Mouse (Mus musculus): Measurements from ENCODE around the gene Asb7. TPM values are rescaled to one million over a fixed set of nuclear protein-coding genes. Genes with fewer than 3 reads are reported as not detected.

The Asb7 gene
- polyA plus RNA-seq, 1 experiment from 2014 or later = 10.6 TPM

- peak overlapping the region in 1 of 2 experiments; percentile 49; a peak in 2 of 4 replicates for H3K27ac ChIP-seq (replicated peaks in 1 of 2; ENCODE audit: control insufficient read depth in 1 of 2, insufficient read depth in 1 of 2, low read depth in 2 of 2, low read length in 2 of 2)
- no peaks in the 10 kb centered on the region for H3K27me3 ChIP-seq (ENCODE audit: control insufficient read depth, insufficient read depth, low read length)
- peak overlapping the region; percentile 82 for H3K9ac ChIP-seq (ENCODE audit: low read length)
- H3K36me3 ChIP-seq (ENCODE audit: control insufficient read depth, insufficient read depth, low read length) = peaks cover 18% of the 10 kb centered on the region
- H3K4me2 ChIP-seq (ENCODE audit: low read length) = peak overlapping the region; percentile 87
- ATAC-seq (ENCODE audit: insufficient number of reproducible peaks, insufficient read depth, low FRiP score, low read depth) = no peak
- H3K4me1 ChIP-seq (ENCODE audit: control insufficient read depth in 2 of 2, insufficient read depth in 2 of 2, low read length in 2 of 2) = peaks cover 4 to 12% of the 10 kb centered on the region in 2 experiments; a peak in 3 of 4 replicates
- no peaks in the 10 kb centered on the region for H3K9me3 ChIP-seq (ENCODE audit: control insufficient read depth, low read length)
- 0% methylated on average over 5 of the region's 5 CpGs for WGBS
- peak overlapping the region; percentile 68 to 69 for H3K4me3 ChIP-seq (ENCODE audit: control insufficient read depth in 1 of 2, insufficient read depth in 1 of 2, low read depth in 1 of 2, low read length in 2 of 2)
These were observed 675 bp downstream of the Asb7 start for GRCm38 (mm10) chr7:66688721-66689120.

- Histone ChIP-seq H3K27ac (replicated peaks in 1 of 2; ENCODE audit: control insufficient read depth in 1 of 2, insufficient read depth in 1 of 2, low read depth in 2 of 2, low read length in 2 of 2) (no peak overlapping the region), H3K36me3 (ENCODE audit: control insufficient read depth, insufficient read depth, low read length) (peaks cover 82% of the 10 kb centered on the region), H3K9ac (ENCODE audit: low read length) (no peak overlapping the region), H3K4me2 (ENCODE audit: low read length) (no peak overlapping the region), H3K4me3 (ENCODE audit: control insufficient read depth in 1 of 2, insufficient read depth in 1 of 2, low read depth in 1 of 2, low read length in 2 of 2) (no peak overlapping the region), H3K4me1 (ENCODE audit: control insufficient read depth in 2 of 2, insufficient read depth in 2 of 2, low read length in 2 of 2) (no peaks in the 10 kb centered on the region), H3K27me3 (ENCODE audit: control insufficient read depth, insufficient read depth, low read length) (no peaks in the 10 kb centered on the region), H3K9me3 (ENCODE audit: control insufficient read depth, low read length) (no peaks in the 10 kb centered on the region)
- no peak for ATAC-seq (ENCODE audit: insufficient number of reproducible peaks, insufficient read depth, low FRiP score, low read depth)
- 92% methylated on average over 5 of the region's 5 CpGs for WGBS
These were observed 7.1 kb downstream of the Asb7 start for GRCm38 (mm10) chr7:66682119-66682863.

GRCm38 (mm10) chr7:66675800-66676199, 13.6 kb downstream of the Asb7 start:
- H3K27me3 ChIP-seq (ENCODE audit: control insufficient read depth, insufficient read depth, low read length) = no peaks in the 10 kb centered on the region
- no peak overlapping the region for H3K4me3 ChIP-seq (ENCODE audit: control insufficient read depth in 1 of 2, insufficient read depth in 1 of 2, low read depth in 1 of 2, low read length in 2 of 2)
- H3K36me3 ChIP-seq (ENCODE audit: control insufficient read depth, insufficient read depth, low read length) = peaks cover 97% of the 10 kb centered on the region
- no peaks in the 10 kb centered on the region for H3K9me3 ChIP-seq (ENCODE audit: control insufficient read depth, low read length)
- ATAC-seq (ENCODE audit: insufficient number of reproducible peaks, insufficient read depth, low FRiP score, low read depth) = no peak
- 84% methylated on average over 2 of the region's 2 CpGs for WGBS
- no peak overlapping the region for H3K9ac ChIP-seq (ENCODE audit: low read length)
- H3K4me2 ChIP-seq (ENCODE audit: low read length) = no peak overlapping the region
- H3K4me1 ChIP-seq (ENCODE audit: control insufficient read depth in 2 of 2, insufficient read depth in 2 of 2, low read length in 2 of 2) = no peaks in the 10 kb centered on the region
- no peak overlapping the region for H3K27ac ChIP-seq (replicated peaks in 1 of 2; ENCODE audit: control insufficient read depth in 1 of 2, insufficient read depth in 1 of 2, low read depth in 2 of 2, low read length in 2 of 2)

GRCm38 (mm10) chr7:66667064-66667463, 22.3 kb downstream of the Asb7 start:
- H3K4me2 ChIP-seq (ENCODE audit: low read length) = no peak overlapping the region
- no peak overlapping the region for H3K27ac ChIP-seq (replicated peaks in 1 of 2; ENCODE audit: control insufficient read depth in 1 of 2, insufficient read depth in 1 of 2, low read depth in 2 of 2, low read length in 2 of 2)
- no peak overlapping the region for H3K9ac ChIP-seq (ENCODE audit: low read length)
- H3K4me1 ChIP-seq (ENCODE audit: control insufficient read depth in 2 of 2, insufficient read depth in 2 of 2, low read length in 2 of 2) = no peaks in the 10 kb centered on the region
- peaks cover 7% of the 10 kb centered on the region; the same call in 1 of the 2 replicates for H3K9me3 ChIP-seq (ENCODE audit: control insufficient read depth, low read length)
- ATAC-seq (ENCODE audit: insufficient number of reproducible peaks, insufficient read depth, low FRiP score, low read depth) = no peak
- no peaks in the 10 kb centered on the region for H3K27me3 ChIP-seq (ENCODE audit: control insufficient read depth, insufficient read depth, low read length)
- H3K36me3 ChIP-seq (ENCODE audit: control insufficient read depth, insufficient read depth, low read length) = peaks cover 28% of the 10 kb centered on the region
- no peak overlapping the region for H3K4me3 ChIP-seq (ENCODE audit: control insufficient read depth in 1 of 2, insufficient read depth in 1 of 2, low read depth in 1 of 2, low read length in 2 of 2)

GRCm38 (mm10) chr7:66663548-66663947, 25.8 kb downstream of the Asb7 start:
- Histone ChIP-seq H3K4me1 (ENCODE audit: control insufficient read depth in 2 of 2, insufficient read depth in 2 of 2, low read length in 2 of 2) (no peaks in the 10 kb centered on the region), H3K27ac (replicated peaks in 1 of 2; ENCODE audit: control insufficient read depth in 1 of 2, insufficient read depth in 1 of 2, low read depth in 2 of 2, low read length in 2 of 2) (no peak overlapping the region), H3K4me2 (ENCODE audit: low read length) (no peak overlapping the region), H3K36me3 (ENCODE audit: control insufficient read depth, insufficient read depth, low read length) (peaks cover 23% of the 10 kb centered on the region), H3K9ac (ENCODE audit: low read length) (no peak overlapping the region), H3K9me3 (ENCODE audit: control insufficient read depth, low read length) (peaks cover 5% of the 10 kb centered on the region; the same call in 1 of the 2 replicates), H3K4me3 (ENCODE audit: control insufficient read depth in 1 of 2, insufficient read depth in 1 of 2, low read depth in 1 of 2, low read length in 2 of 2) (no peak overlapping the region), H3K27me3 (ENCODE audit: control insufficient read depth, insufficient read depth, low read length) (no peaks in the 10 kb centered on the region)
- no peak for ATAC-seq (ENCODE audit: insufficient number of reproducible peaks, insufficient read depth, low FRiP score, low read depth)
- WGBS = 85% methylated on average over 3 of the region's 3 CpGs

GRCm38 (mm10) chr7:66661572-66661971, 27.8 kb downstream of the Asb7 start:
- peak overlapping the region; percentile 28 to 34; a peak in 3 of 4 replicates for H3K4me3 ChIP-seq (ENCODE audit: control insufficient read depth in 1 of 2, insufficient read depth in 1 of 2, low read depth in 1 of 2, low read length in 2 of 2)
- H3K27ac ChIP-seq (replicated peaks in 1 of 2; ENCODE audit: control insufficient read depth in 1 of 2, insufficient read depth in 1 of 2, low read depth in 2 of 2, low read length in 2 of 2) = no peak overlapping the region
- no peaks in the 10 kb centered on the region for H3K27me3 ChIP-seq (ENCODE audit: control insufficient read depth, insufficient read depth, low read length)
- H3K4me2 ChIP-seq (ENCODE audit: low read length) = peak overlapping the region; percentile 58
- H3K9me3 ChIP-seq (ENCODE audit: control insufficient read depth, low read length) = no peaks in the 10 kb centered on the region
- WGBS = 14% methylated on average over 8 of the region's 8 CpGs
- no peaks in the 10 kb centered on the region for H3K4me1 ChIP-seq (ENCODE audit: control insufficient read depth in 2 of 2, insufficient read depth in 2 of 2, low read length in 2 of 2)
- no peak overlapping the region for H3K9ac ChIP-seq (ENCODE audit: low read length)
- peaks cover 39% of the 10 kb centered on the region for H3K36me3 ChIP-seq (ENCODE audit: control insufficient read depth, insufficient read depth, low read length)
- ATAC-seq (ENCODE audit: insufficient number of reproducible peaks, insufficient read depth, low FRiP score, low read depth) = no peak

- whole genome bisulfite sequencing = 79% methylated on average over 8 of the region's 8 CpGs
- no peaks in the 10 kb centered on the region for H3K27me3 ChIP-seq (ENCODE audit: control insufficient read depth, insufficient read depth, low read length)
- no peak for ATAC-seq (ENCODE audit: insufficient number of reproducible peaks, insufficient read depth, low FRiP score, low read depth)
These were observed 28.4 kb downstream of the Asb7 start for GRCm38 (mm10) chr7:66660972-66661371.

GRCm38 (mm10) chr7:66660291-66660690, 29.1 kb downstream of the Asb7 start:
- Histone ChIP-seq H3K4me3 (ENCODE audit: control insufficient read depth in 1 of 2, insufficient read depth in 1 of 2, low read depth in 1 of 2, low read length in 2 of 2) (no peak overlapping the region), H3K4me2 (ENCODE audit: low read length) (no peak overlapping the region), H3K27ac (replicated peaks in 1 of 2; ENCODE audit: control insufficient read depth in 1 of 2, insufficient read depth in 1 of 2, low read depth in 2 of 2, low read length in 2 of 2) (no peak overlapping the region), H3K9me3 (ENCODE audit: control insufficient read depth, low read length) (no peaks in the 10 kb centered on the region), H3K36me3 (ENCODE audit: control insufficient read depth, insufficient read depth, low read length) (peaks cover 43% of the 10 kb centered on the region), H3K27me3 (ENCODE audit: control insufficient read depth, insufficient read depth, low read length) (no peaks in the 10 kb centered on the region), H3K4me1 (ENCODE audit: control insufficient read depth in 2 of 2, insufficient read depth in 2 of 2, low read length in 2 of 2) (no peaks in the 10 kb centered on the region), H3K9ac (ENCODE audit: low read length) (no peak overlapping the region)
- no peak for ATAC-seq (ENCODE audit: insufficient number of reproducible peaks, insufficient read depth, low FRiP score, low read depth)
- 52% methylated on average over 7 of the region's 7 CpGs for WGBS

More at GRCm38 (mm10) chr7:66660972-66661371, 28.4 kb downstream of the Asb7 start:
- Histone ChIP-seq H3K4me3 (ENCODE audit: control insufficient read depth in 1 of 2, insufficient read depth in 1 of 2, low read depth in 1 of 2, low read length in 2 of 2) (no peak overlapping the region), H3K27ac (replicated peaks in 1 of 2; ENCODE audit: control insufficient read depth in 1 of 2, insufficient read depth in 1 of 2, low read depth in 2 of 2, low read length in 2 of 2) (no peak overlapping the region), H3K36me3 (ENCODE audit: control insufficient read depth, insufficient read depth, low read length) (peaks cover 41% of the 10 kb centered on the region), H3K9me3 (ENCODE audit: control insufficient read depth, low read length) (no peaks in the 10 kb centered on the region), H3K9ac (ENCODE audit: low read length) (no peak overlapping the region), H3K4me2 (ENCODE audit: low read length) (no peak overlapping the region), H3K4me1 (ENCODE audit: control insufficient read depth in 2 of 2, insufficient read depth in 2 of 2, low read length in 2 of 2) (no peaks in the 10 kb centered on the region)
